Mouse (Mus musculus): ENCODE data around the gene Bfar. TPM values are rescaled to one million over a fixed set of nuclear protein-coding genes. Genes with fewer than 3 reads are reported as not detected.
"Not testable (repeated sequence)": the region's sequence is repeated elsewhere in the genome, so short reads cannot be mapped to it uniquely, and the experiment has no call there.

Gene Bfar
- polyA plus RNA-seq, 1 experiment from 2014 or later, result 46.7 TPM

- 13% methylated on average over 9 of the region's 9 CpGs for WGBS
- no peak overlapping the region for H3K4me3 ChIP-seq (ENCODE audit: low read length)
- ATAC-seq (ENCODE audit: low read depth), result no peak
These were observed 62.0 kb downstream of the Bfar start for GRCm38 (mm10) chr16:13733518-13734137.

GRCm38 (mm10) chr16:13735977-13736376 is 64.3 kb downstream of the Bfar start:
- no peaks in the 10 kb centered on the region for H3K27me3 ChIP-seq (ENCODE audit: control insufficient read depth, insufficient read depth, low read depth, low read length)
- no peaks in the 10 kb centered on the region for H3K36me3 ChIP-seq (ENCODE audit: control insufficient read depth, insufficient read depth, low read length)
- 62% methylated on average over 8 of the region's 8 CpGs for WGBS
- ATAC-seq (ENCODE audit: low read depth), result no peak
- no peak overlapping the region for H3K27ac ChIP-seq (ENCODE audit: low read length)
- no peaks in the 10 kb centered on the region for H3K9me3 ChIP-seq (ENCODE audit: control insufficient read depth, low read length)
- no peak overlapping the region for H3K4me2 ChIP-seq (ENCODE audit: low read depth, low read length)
- no peak overlapping the region for H3K9ac ChIP-seq (ENCODE audit: low read length)
- H3K4me1 ChIP-seq (replicated peaks; ENCODE audit: control insufficient read depth, insufficient read depth, low read length), result no peaks in the 10 kb centered on the region
- no peak overlapping the region for H3K4me3 ChIP-seq (ENCODE audit: low read length)

More at GRCm38 (mm10) chr16:13733518-13734137, 62.0 kb downstream of the Bfar start:
- Histone ChIP-seq H3K36me3 (ENCODE audit: control insufficient read depth, insufficient read depth, low read length) (no peaks in the 10 kb centered on the region), H3K27me3 (ENCODE audit: control insufficient read depth, insufficient read depth, low read depth, low read length) (no peaks in the 10 kb centered on the region), H3K27ac (ENCODE audit: low read length) (no peak overlapping the region), H3K4me2 (ENCODE audit: low read depth, low read length) (no peak overlapping the region), H3K9me3 (ENCODE audit: control insufficient read depth, low read length) (no peaks in the 10 kb centered on the region), H3K9ac (ENCODE audit: low read length) (no peak overlapping the region), H3K4me1 (replicated peaks; ENCODE audit: control insufficient read depth, insufficient read depth, low read length) (0 out of 2 replicates have a peak, but pooled peaks cover 2% of the 10 kb centered on the region)

- H3K36me3 ChIP-seq (ENCODE audit: control insufficient read depth, insufficient read depth, low read length); H3K27me3 ChIP-seq (ENCODE audit: control insufficient read depth, insufficient read depth, low read depth, low read length); H3K4me2 ChIP-seq (ENCODE audit: low read depth, low read length); H3K4me1 ChIP-seq (replicated peaks; ENCODE audit: control insufficient read depth, insufficient read depth, low read length); H3K4me3 ChIP-seq (ENCODE audit: low read length); H3K9me3 ChIP-seq (ENCODE audit: control insufficient read depth, low read length); H3K9ac ChIP-seq (ENCODE audit: low read length); H3K27ac ChIP-seq (ENCODE audit: low read length); ATAC-seq (ENCODE audit: low read depth): not testable (repeated sequence)
- 61% methylated on average over 4 of the region's 4 CpGs for WGBS
These were observed 67.4 kb downstream of the Bfar start for GRCm38 (mm10) chr16:13739044-13739443.

- no peak overlapping the region for H3K4me3 ChIP-seq (ENCODE audit: low read length)
- 60% methylated on average over 2 of the region's 2 CpGs for WGBS
- no peaks in the 10 kb centered on the region for H3K9me3 ChIP-seq (ENCODE audit: control insufficient read depth, low read length)
- no peak overlapping the region for H3K4me2 ChIP-seq (ENCODE audit: low read depth, low read length)
- H3K36me3 ChIP-seq (ENCODE audit: control insufficient read depth, insufficient read depth, low read length), result no peaks in the 10 kb centered on the region
- H3K4me1 ChIP-seq (replicated peaks; ENCODE audit: control insufficient read depth, insufficient read depth, low read length), result no peaks in the 10 kb centered on the region
- no peak overlapping the region for H3K27ac ChIP-seq (ENCODE audit: low read length)
- no peaks in the 10 kb centered on the region for H3K27me3 ChIP-seq (ENCODE audit: control insufficient read depth, insufficient read depth, low read depth, low read length)
- no peak for ATAC-seq (ENCODE audit: low read depth)
- H3K9ac ChIP-seq (ENCODE audit: low read length), result no peak overlapping the region
These were observed 69.2 kb downstream of the Bfar start for GRCm38 (mm10) chr16:13740844-13741243.

GRCm38 (mm10) chr16:13747708-13748107 is 76.0 kb downstream of the Bfar start:
- Histone ChIP-seq H3K4me2 (ENCODE audit: low read depth, low read length) (no peak overlapping the region), H3K9ac (ENCODE audit: low read length) (no peak overlapping the region), H3K36me3 (ENCODE audit: control insufficient read depth, insufficient read depth, low read length) (no peaks in the 10 kb centered on the region), H3K27ac (ENCODE audit: low read length) (no peak overlapping the region), H3K9me3 (ENCODE audit: control insufficient read depth, low read length) (no peaks in the 10 kb centered on the region), H3K27me3 (ENCODE audit: control insufficient read depth, insufficient read depth, low read depth, low read length) (no peaks in the 10 kb centered on the region), H3K4me3 (ENCODE audit: low read length) (no peak overlapping the region), H3K4me1 (replicated peaks; ENCODE audit: control insufficient read depth, insufficient read depth, low read length) (no peaks in the 10 kb centered on the region)
- ATAC-seq (ENCODE audit: low read depth), result no peak
- 89% methylated on average over 8 of the region's 8 CpGs for WGBS

- H3K4me3 ChIP-seq (ENCODE audit: low read length), result no peak overlapping the region
- no peaks in the 10 kb centered on the region for H3K9me3 ChIP-seq (ENCODE audit: control insufficient read depth, low read length)
- H3K27ac ChIP-seq (ENCODE audit: low read length), result no peak overlapping the region
- 64% methylated on average over 3 of the region's 3 CpGs for WGBS
- ATAC-seq (ENCODE audit: low read depth), result no peak
- no peaks in the 10 kb centered on the region for H3K4me1 ChIP-seq (replicated peaks; ENCODE audit: control insufficient read depth, insufficient read depth, low read length)
- no peak overlapping the region for H3K4me2 ChIP-seq (ENCODE audit: low read depth, low read length)
- H3K36me3 ChIP-seq (ENCODE audit: control insufficient read depth, insufficient read depth, low read length), result no peaks in the 10 kb centered on the region
- H3K27me3 ChIP-seq (ENCODE audit: control insufficient read depth, insufficient read depth, low read depth, low read length), result no peaks in the 10 kb centered on the region
- no peak overlapping the region for H3K9ac ChIP-seq (ENCODE audit: low read length)
These were observed 76.5 kb downstream of the Bfar start for GRCm38 (mm10) chr16:13748124-13748523.

- 25% methylated on average over 10 of the region's 10 CpGs for WGBS
- not testable (repeated sequence) for H3K4me1 ChIP-seq (replicated peaks; ENCODE audit: control insufficient read depth, insufficient read depth, low read length); H3K9me3 ChIP-seq (ENCODE audit: control insufficient read depth, low read length); H3K9ac ChIP-seq (ENCODE audit: low read length); H3K4me3 ChIP-seq (ENCODE audit: low read length); H3K4me2 ChIP-seq (ENCODE audit: low read depth, low read length); H3K27me3 ChIP-seq (ENCODE audit: control insufficient read depth, insufficient read depth, low read depth, low read length); H3K36me3 ChIP-seq (ENCODE audit: control insufficient read depth, insufficient read depth, low read length); H3K27ac ChIP-seq (ENCODE audit: low read length); ATAC-seq (ENCODE audit: low read depth)
These were observed 77.2 kb downstream of the Bfar start for GRCm38 (mm10) chr16:13748813-13749212.

- no peak overlapping the region for H3K4me2 ChIP-seq (ENCODE audit: low read depth, low read length)
- 65% methylated on average over 5 of the region's 5 CpGs for WGBS
These were observed 77.6 kb downstream of the Bfar start for GRCm38 (mm10) chr16:13749306-13749705.

GRCm38 (mm10) chr16:13749981-13750380 is 78.3 kb downstream of the Bfar start:
- H3K36me3 ChIP-seq (ENCODE audit: control insufficient read depth, insufficient read depth, low read length), result no peaks in the 10 kb centered on the region
- H3K4me2 ChIP-seq (ENCODE audit: low read depth, low read length), result no peak overlapping the region
- WGBS, result 50% methylated on average over 3 of the region's 3 CpGs
- H3K9ac ChIP-seq (ENCODE audit: low read length), result no peak overlapping the region
- no peaks in the 10 kb centered on the region for H3K27me3 ChIP-seq (ENCODE audit: control insufficient read depth, insufficient read depth, low read depth, low read length)
- H3K27ac ChIP-seq (ENCODE audit: low read length), result no peak overlapping the region
- no peaks in the 10 kb centered on the region for H3K9me3 ChIP-seq (ENCODE audit: control insufficient read depth, low read length)
- H3K4me3 ChIP-seq (ENCODE audit: low read length), result no peak overlapping the region
- ATAC-seq (ENCODE audit: low read depth), result no peak
- H3K4me1 ChIP-seq (replicated peaks; ENCODE audit: control insufficient read depth, insufficient read depth, low read length), result no peaks in the 10 kb centered on the region

More at GRCm38 (mm10) chr16:13749306-13749705, 77.6 kb downstream of the Bfar start:
- Histone ChIP-seq H3K4me1 (replicated peaks; ENCODE audit: control insufficient read depth, insufficient read depth, low read length) (no peaks in the 10 kb centered on the region), H3K9ac (ENCODE audit: low read length) (no peak overlapping the region), H3K27ac (ENCODE audit: low read length) (no peak overlapping the region), H3K36me3 (ENCODE audit: control insufficient read depth, insufficient read depth, low read length) (no peaks in the 10 kb centered on the region), H3K4me3 (ENCODE audit: low read length) (no peak overlapping the region), H3K27me3 (ENCODE audit: control insufficient read depth, insufficient read depth, low read depth, low read length) (no peaks in the 10 kb centered on the region), H3K9me3 (ENCODE audit: control insufficient read depth, low read length) (no peaks in the 10 kb centered on the region)
- ATAC-seq (ENCODE audit: low read depth), result no peak

- no peak overlapping the region for H3K27ac ChIP-seq (ENCODE audit: low read length)
- no peak overlapping the region for H3K9ac ChIP-seq (ENCODE audit: low read length)
- H3K36me3 ChIP-seq (ENCODE audit: control insufficient read depth, insufficient read depth, low read length), result no peaks in the 10 kb centered on the region
- 90% methylated on average over 13 of the region's 13 CpGs for WGBS
- H3K4me1 ChIP-seq (replicated peaks; ENCODE audit: control insufficient read depth, insufficient read depth, low read length), result no peaks in the 10 kb centered on the region
- H3K4me2 ChIP-seq (ENCODE audit: low read depth, low read length), result no peak overlapping the region
- H3K27me3 ChIP-seq (ENCODE audit: control insufficient read depth, insufficient read depth, low read depth, low read length), result no peaks in the 10 kb centered on the region
- H3K4me3 ChIP-seq (ENCODE audit: low read length), result no peak overlapping the region
- no peak for ATAC-seq (ENCODE audit: low read depth)
- H3K9me3 ChIP-seq (ENCODE audit: control insufficient read depth, low read length), result no peaks in the 10 kb centered on the region
These were observed 79.0 kb downstream of the Bfar start for GRCm38 (mm10) chr16:13750626-13751025.
